Comparison of ENCODE assay signal across 10 mouse cellular contexts in the genomic region with DNA sequence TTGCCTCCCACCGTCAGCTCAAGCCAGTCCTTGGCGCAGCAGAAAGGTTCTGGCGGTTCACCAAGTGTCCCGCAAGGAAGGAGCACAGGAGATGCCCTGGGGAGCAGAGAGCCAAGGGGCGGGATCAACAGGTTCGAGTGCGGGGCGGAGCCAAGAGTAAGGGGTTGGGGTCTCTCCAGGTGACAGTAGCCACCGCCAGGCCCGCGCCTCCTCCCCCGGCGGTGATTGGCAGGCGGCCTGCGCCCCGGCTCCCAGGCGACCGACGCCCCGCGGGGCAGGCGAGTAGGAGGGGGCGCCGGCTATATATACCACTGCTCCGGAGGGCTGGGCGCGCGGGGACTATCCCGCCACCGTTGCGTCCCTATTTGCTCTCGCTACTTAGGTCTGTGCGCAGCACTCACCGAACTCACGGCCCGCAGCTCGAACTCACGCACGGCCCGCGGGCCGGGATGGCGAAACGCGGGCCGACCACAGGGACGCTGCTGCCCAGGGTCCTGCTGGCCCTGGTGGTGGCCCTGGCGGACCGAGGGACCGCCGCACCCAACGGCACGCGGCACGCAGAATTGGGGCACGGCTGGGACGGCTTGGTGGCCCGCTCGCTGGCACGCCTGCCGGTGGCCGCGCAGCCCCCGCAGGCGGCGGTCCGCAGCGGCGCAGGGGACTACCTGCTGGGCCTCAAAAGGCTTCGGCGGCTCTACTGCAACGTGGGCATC. TPM values are rescaled to one million over a fixed set of nuclear protein-coding genes. Genes with fewer than 3 reads are reported as not detected.
DNase-seq lines count a peak whose midpoint lies in the region; ATAC-seq and TF ChIP-seq lines count a peak whose summit lies in the region.
"Had no signal": no experiment of that assay in that cellular context is flagged by ENCODE, and none has a peak within 500 bp of the region (broad histone marks: within the 10 kb centered on the region; RNA-seq: fewer than 3 reads in every experiment).

No protein-coding gene starts in this region.

- H3K36me3 ChIP-seq in kidney, embryonic 16.5 days (ENCODE audit: insufficient read depth, low read length): no peaks in the 10 kb centered on the region
- H3K36me3 ChIP-seq in kidney, adult 2 months (ENCODE audit: control insufficient read depth, insufficient read depth, low read length): no peaks in the 10 kb centered on the region
- no peaks in the 10 kb centered on the region for H3K36me3 ChIP-seq in embryonic facial prominence, embryonic 13.5 days
- H3K36me3 ChIP-seq in hindbrain, embryonic 16.5 days (ENCODE audit: control insufficient read depth, insufficient read depth, low read length): no peaks in the 10 kb centered on the region
- no peaks in the 10 kb centered on the region for H3K36me3 ChIP-seq in neural tube, embryonic 11.5 days (ENCODE audit: control insufficient read depth, insufficient read depth, low read length)

- 1% methylated on average over 68 of the region's 72 CpGs for WGBS in kidney, embryonic 16.5 days
- WGBS in kidney, adult 2 months: 3% methylated on average over 71 of the region's 72 CpGs
- 1% methylated on average over 63 of the region's 72 CpGs for WGBS in embryonic facial prominence, embryonic 13.5 days
- 1% methylated on average over 63 of the region's 72 CpGs for WGBS in hindbrain, embryonic 16.5 days
- WGBS in neural tube, embryonic 11.5 days: under 1% methylated on average over 63 of the region's 72 CpGs

- ATAC-seq in kidney, embryonic 16.5 days (ENCODE audit: low FRiP score, low TSS enrichment): peak; percentile 39; the same call in 1 of the 2 replicates
- ATAC-seq in embryonic facial prominence, embryonic 13.5 days (ENCODE audit: insufficient number of reproducible peaks, insufficient read depth, low FRiP score, low TSS enrichment, low read depth): no peak
- no peak for ATAC-seq in hindbrain, embryonic 16.5 days
- ATAC-seq in neural tube, embryonic 11.5 days (ENCODE audit: insufficient read depth, low FRiP score, low TSS enrichment): no peak

- no peak for TF ChIP-seq POLR2A in kidney, adult 2 months (IDR thresholded peaks at IDR 0.05; ENCODE audit: low read depth, low read length)

- peak overlapping the region; percentile 38 for H3K4me2 ChIP-seq in kidney, embryonic 16.5 days (replicated peaks; ENCODE audit: low read depth, low read length)
- peak overlapping the region; percentile 49 for H3K4me2 ChIP-seq in embryonic facial prominence, embryonic 13.5 days
- peak overlapping the region; percentile 39 for H3K4me2 ChIP-seq in hindbrain, embryonic 16.5 days (ENCODE audit: low read length)
- H3K4me2 ChIP-seq in neural tube, embryonic 11.5 days (ENCODE audit: low read depth): peak overlapping the region; percentile 29

- H3K27me3 ChIP-seq in kidney, embryonic 16.5 days (ENCODE audit: insufficient read depth, low read length): peaks cover 72% of the 10 kb centered on the region
- H3K27me3 ChIP-seq in kidney, adult 2 months (replicated peaks; ENCODE audit: control insufficient read depth, insufficient read depth, low read length): peaks cover 3% of the 10 kb centered on the region
- H3K27me3 ChIP-seq in embryonic facial prominence, embryonic 13.5 days: peaks cover 92% of the 10 kb centered on the region
- H3K27me3 ChIP-seq in hindbrain, embryonic 16.5 days (replicated peaks; ENCODE audit: control insufficient read depth, insufficient read depth, low read length): peaks cover 51% of the 10 kb centered on the region
- H3K27me3 ChIP-seq in neural tube, embryonic 11.5 days (ENCODE audit: control insufficient read depth, insufficient read depth, low read length): peaks cover 62% of the 10 kb centered on the region

- no peaks in the 10 kb centered on the region for H3K9me3 ChIP-seq in kidney, embryonic 16.5 days (ENCODE audit: low read length)
- H3K9me3 ChIP-seq in embryonic facial prominence, embryonic 13.5 days: no peaks in the 10 kb centered on the region
- no peaks in the 10 kb centered on the region for H3K9me3 ChIP-seq in hindbrain, embryonic 16.5 days (ENCODE audit: control insufficient read depth, low read length)
- H3K9me3 ChIP-seq in neural tube, embryonic 11.5 days (ENCODE audit: control insufficient read depth, low read length): no peaks in the 10 kb centered on the region

- H3K4me3 ChIP-seq in kidney, embryonic 16.5 days (ENCODE audit: low read length): peak overlapping the region; percentile 30
- no peak overlapping the region for H3K4me3 ChIP-seq in kidney, adult 2 months (ENCODE audit: insufficient read depth, low read depth, low read length)
- peak overlapping the region; percentile 30 for H3K4me3 ChIP-seq in embryonic facial prominence, embryonic 13.5 days
- H3K4me3 ChIP-seq in hindbrain, embryonic 16.5 days (ENCODE audit: low read length): peak overlapping the region; percentile 20
- H3K4me3 ChIP-seq in neural tube, embryonic 11.5 days (ENCODE audit: low read depth, low read length): peak overlapping the region; percentile 17
- no peak overlapping the region for H3K4me3 ChIP-seq in left cerebral cortex, adult 2 months

- H3K9ac ChIP-seq in kidney, embryonic 16.5 days (replicated peaks; ENCODE audit: low read length): 0 out of 2 replicates have a peak overlapping the region, but pooled peaks have one; percentile 4
- H3K9ac ChIP-seq in embryonic facial prominence, embryonic 13.5 days: 0 out of 2 replicates have a peak overlapping the region, but pooled peaks have one; percentile 21
- no peak overlapping the region for H3K9ac ChIP-seq in hindbrain, embryonic 16.5 days (ENCODE audit: low read depth, low read length)
- H3K9ac ChIP-seq in neural tube, embryonic 11.5 days (ENCODE audit: low read length): no peak overlapping the region

- no peak for DNase-seq in kidney, adult 2 months
- peak; percentile 33 for DNase-seq in neural tube, embryonic 11.5 days (ENCODE audit: low spot score)
- DNase-seq in right cerebral cortex, postnatal 4 days: no peak
- DNase-seq in left cerebral cortex, adult 2 months (ENCODE audit: extremely low spot score in 1 of 2, low spot score in 2 of 2): no peak
- DNase-seq in adrenal gland, postnatal 4 days (ENCODE audit: low spot score in 2 of 2): no peak

- intact Hi-C loops in left cerebral cortex, adult 2 months (cut with DNase I): no loop called here

- H3K4me1 ChIP-seq in kidney, embryonic 16.5 days (ENCODE audit: insufficient read depth, low read length): peaks cover 16% of the 10 kb centered on the region
- no peaks in the 10 kb centered on the region for H3K4me1 ChIP-seq in kidney, adult 2 months (ENCODE audit: control insufficient read depth, insufficient read depth, low read length)
- H3K4me1 ChIP-seq in embryonic facial prominence, embryonic 13.5 days: peaks cover 14% of the 10 kb centered on the region
- peaks cover 13% of the 10 kb centered on the region for H3K4me1 ChIP-seq in hindbrain, embryonic 16.5 days (ENCODE audit: control insufficient read depth, insufficient read depth, low read depth, low read length)
- H3K4me1 ChIP-seq in neural tube, embryonic 11.5 days (ENCODE audit: control insufficient read depth, insufficient read depth, low read length): no peaks in the 10 kb centered on the region; the same call in 1 of the 2 replicates

- TF ChIP-seq CTCF in kidney, adult 2 months (conservative IDR thresholded peaks at IDR 0.05; ENCODE audit: insufficient read depth, insufficient read length, low read depth, low read length): no peak
- TF ChIP-seq CTCF in left cerebral cortex, adult 2 months (IDR thresholded peaks at IDR 0.05): no peak

- no peak overlapping the region for H3K27ac ChIP-seq in kidney, embryonic 16.5 days (ENCODE audit: low read length)
- no peak overlapping the region for H3K27ac ChIP-seq in kidney, adult 2 months (ENCODE audit: insufficient read depth, low read depth, low read length)
- no peak overlapping the region for H3K27ac ChIP-seq in embryonic facial prominence, embryonic 13.5 days
- H3K27ac ChIP-seq in hindbrain, embryonic 16.5 days (ENCODE audit: low read depth, low read length): no peak overlapping the region
- no peak overlapping the region for H3K27ac ChIP-seq in neural tube, embryonic 11.5 days (ENCODE audit: low read depth, low read length)
- no peak overlapping the region for H3K27ac ChIP-seq in left cerebral cortex, adult 2 months

RNA-seq across cellular contexts. Expression of a gene that starts 14.0 kb away (rescaled TPM):
- 0.05 TPM in 1 of 2 replicates, not detected in the other for polyA plus RNA-seq in kidney, embryonic 16.5 days (2015; fragmentation: Nextera tagmentation; extraction: Ambion mirVana)
- not detected in 2 replicates for polyA plus RNA-seq in kidney, adult 2 months (2012; rRNA removed)
- 0.18 TPM in 1 of 2 replicates, not detected in the other for polyA plus RNA-seq in embryonic facial prominence, embryonic 13.5 days (2015; fragmentation: Nextera tagmentation; extraction: Ambion mirVana)
- not detected in 2 replicates for polyA plus RNA-seq in hindbrain, embryonic 16.5 days (2015; fragmentation: Nextera tagmentation; extraction: Ambion mirVana)
- polyA plus RNA-seq in neural tube, embryonic 11.5 days (2014; fragmentation: Nextera tagmentation; extraction: Ambion mirVana): 0.74 and 1.3 TPM in 2 replicates
- total RNA-seq in left cerebral cortex, adult 2 months (2021): not detected
- not detected for total RNA-seq in adrenal gland, postnatal 4 days (2021)
- total RNA-seq: left cerebral cortex, postnatal 4 days had no signal
- polyA plus RNA-seq: gonadal fat pad, adult 2 months had no signal

RNA-seq across cellular contexts. Expression of a gene that starts 23.3 kb away (rescaled TPM):
- 0.58 and 0.87 TPM in 2 replicates for polyA plus RNA-seq in kidney, embryonic 16.5 days (2015; fragmentation: Nextera tagmentation; extraction: Ambion mirVana)
- not detected in 2 replicates for polyA plus RNA-seq in kidney, adult 2 months (2012; rRNA removed)
- polyA plus RNA-seq in embryonic facial prominence, embryonic 13.5 days (2015; fragmentation: Nextera tagmentation; extraction: Ambion mirVana): 0.55 and 1.2 TPM in 2 replicates
- 13.1 and 14.5 TPM in 2 replicates for polyA plus RNA-seq in hindbrain, embryonic 16.5 days (2015; fragmentation: Nextera tagmentation; extraction: Ambion mirVana)
- polyA plus RNA-seq in neural tube, embryonic 11.5 days (2014; fragmentation: Nextera tagmentation; extraction: Ambion mirVana): 0.57 and 0.98 TPM in 2 replicates
- total RNA-seq in left cerebral cortex, adult 2 months (2021): 1 to 10 TPM in 1 of 2 experiments, under 1 TPM in 1; 0.48 to 1.3 TPM
- 1 to 10 TPM in 1 of 2 experiments, under 1 TPM in 1; 0.82 to 1.1 TPM for total RNA-seq in adrenal gland, postnatal 4 days (2021)
- polyA plus RNA-seq: gonadal fat pad, adult 2 months had no signal

RNA-seq across cellular contexts. Expression of a gene that starts 35.1 kb away (rescaled TPM):
- 2.9 and 3.1 TPM in 2 replicates for polyA plus RNA-seq in kidney, embryonic 16.5 days (2015; fragmentation: Nextera tagmentation; extraction: Ambion mirVana)
- not detected in 2 replicates for polyA plus RNA-seq in kidney, adult 2 months (2012; rRNA removed)
- 0.80 and 1.3 TPM in 2 replicates for polyA plus RNA-seq in embryonic facial prominence, embryonic 13.5 days (2015; fragmentation: Nextera tagmentation; extraction: Ambion mirVana)
- polyA plus RNA-seq in hindbrain, embryonic 16.5 days (2015; fragmentation: Nextera tagmentation; extraction: Ambion mirVana): 22.7 and 23.6 TPM in 2 replicates
- 48.6 and 53.3 TPM in 2 replicates for polyA plus RNA-seq in neural tube, embryonic 11.5 days (2014; fragmentation: Nextera tagmentation; extraction: Ambion mirVana)
- total RNA-seq in left cerebral cortex, adult 2 months (2021): not detected
- under 1 TPM in 1 of 2 experiments, not detected in 1; 0.53 TPM for total RNA-seq in adrenal gland, postnatal 4 days (2021)

RNA-seq across cellular contexts. Expression of a gene that starts 53.7 kb away (rescaled TPM):
- polyA plus RNA-seq in kidney, embryonic 16.5 days (2015; fragmentation: Nextera tagmentation; extraction: Ambion mirVana): 31.4 and 33.7 TPM in 2 replicates
- polyA plus RNA-seq in kidney, adult 2 months (2012; rRNA removed): 19.0 and 19.8 TPM in 2 replicates
- polyA plus RNA-seq in embryonic facial prominence, embryonic 13.5 days (2015; fragmentation: Nextera tagmentation; extraction: Ambion mirVana): 26.2 and 27.1 TPM in 2 replicates
- polyA plus RNA-seq in hindbrain, embryonic 16.5 days (2015; fragmentation: Nextera tagmentation; extraction: Ambion mirVana): 29.7 and 32.5 TPM in 2 replicates
- 28.1 and 29.1 TPM in 2 replicates for polyA plus RNA-seq in neural tube, embryonic 11.5 days (2014; fragmentation: Nextera tagmentation; extraction: Ambion mirVana)
- total RNA-seq in left cerebral cortex, adult 2 months (2021): 10 to 100 TPM; 26.4 to 27.8 TPM
- 10 to 100 TPM; 27.6 to 32.9 TPM for total RNA-seq in adrenal gland, postnatal 4 days (2021)

Comparison
In these comparisons a context has a peak if more than half of its experiments do, and no peak if none do; other contexts are left out.
1. H3K4me3 ChIP-seq: peak in kidney, embryonic 16.5 days (single experiment), embryonic facial prominence, embryonic 13.5 days (single experiment), hindbrain, embryonic 16.5 days (single experiment) and neural tube, embryonic 11.5 days (single experiment); none in kidney, adult 2 months (single experiment) and left cerebral cortex, adult 2 months (single experiment).
2. H3K9ac ChIP-seq: peak in kidney, embryonic 16.5 days (single experiment) and embryonic facial prominence, embryonic 13.5 days (single experiment); none in hindbrain, embryonic 16.5 days (single experiment) and neural tube, embryonic 11.5 days (single experiment).
3. Peak in every context shown above with its lines, with median percentiles within 50 percentile points of each other: H3K4me2 ChIP-seq.